Comparison of ENCODE assay signal across 8 mouse cellular contexts in the genomic region with DNA sequence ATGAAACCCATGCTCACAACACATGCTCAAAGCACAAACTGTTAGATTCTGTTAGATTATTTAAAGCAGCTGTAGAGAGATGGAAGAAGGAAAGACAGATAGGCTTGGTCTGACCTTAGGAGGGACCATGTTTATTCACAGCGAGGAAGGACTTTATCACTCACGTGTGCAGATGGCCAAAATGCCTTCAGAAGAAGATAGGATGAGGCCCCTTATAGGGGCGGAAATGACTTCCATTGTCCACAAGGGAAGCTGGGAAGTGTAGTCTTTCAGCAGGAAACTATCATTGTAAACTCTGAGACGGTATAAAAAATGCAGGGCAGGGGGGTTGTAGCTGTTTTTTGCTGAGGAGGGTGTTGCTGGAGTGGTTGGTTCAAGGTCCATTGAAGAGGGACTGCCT. TPM values are rescaled to one million over a fixed set of nuclear protein-coding genes. Genes with fewer than 3 reads are reported as not detected.
A peak's percentile ranks its signal among the peaks of the same experiment; 100 is the strongest.
DNase-seq lines count a peak whose midpoint lies in the region; ATAC-seq lines count a peak whose summit lies in the region.

Tfpi (minus strand) TSS at position 199 of the 400 bp plus-strand sequence.

- no peaks in the 10 kb centered on the region for H3K27me3 ChIP-seq in embryonic facial prominence, embryonic 14.5 days (replicated peaks; ENCODE audit: control insufficient read depth, insufficient read depth, low read length)
- H3K27me3 ChIP-seq in hindbrain, embryonic 15.5 days: no peaks in the 10 kb centered on the region
- no peaks in the 10 kb centered on the region for H3K27me3 ChIP-seq in lung, embryonic 15.5 days

- H3K9ac ChIP-seq in embryonic facial prominence, embryonic 14.5 days (ENCODE audit: low read depth, low read length): peak within 1 kb of the TSS; percentile 34; the same call in 1 of the 2 replicates
- H3K9ac ChIP-seq in hindbrain, embryonic 15.5 days: no peak within 1 kb of the TSS
- peak within 1 kb of the TSS; percentile 27 for H3K9ac ChIP-seq in lung, embryonic 15.5 days

- WGBS in embryonic facial prominence, embryonic 14.5 days: 42% methylated on average over 4 of the region's 4 CpGs
- WGBS in hindbrain, embryonic 15.5 days: 67% methylated on average over 4 of the region's 4 CpGs
- WGBS in lung, embryonic 15.5 days: 17% methylated on average over 4 of the region's 4 CpGs

- peaks cover 4% of the 10 kb centered on the region; the same call in 1 of the 2 replicates for H3K4me1 ChIP-seq in embryonic facial prominence, embryonic 14.5 days (ENCODE audit: control insufficient read depth, insufficient read depth, low read length)
- no peaks in the 10 kb centered on the region for H3K4me1 ChIP-seq in hindbrain, embryonic 15.5 days (replicated peaks)
- H3K4me1 ChIP-seq in lung, embryonic 15.5 days: peaks cover 9% of the 10 kb centered on the region

- peak; percentile 39 for DNase-seq in thymus, postnatal 0 days (ENCODE audit: low spot score)
- DNase-seq in thymus, postnatal 36 days: no peak
- DNase-seq in embryonic facial prominence, embryonic 14.5 days (ENCODE audit: low spot score): peak; percentile 67
- DNase-seq in layer of hippocampus, postnatal 36 days: no peak
- no peak for DNase-seq in ovary, postnatal 10 days (ENCODE audit: low spot score)

- H3K9me3 ChIP-seq in embryonic facial prominence, embryonic 14.5 days (ENCODE audit: control insufficient read depth, low read length): no peaks in the 10 kb centered on the region
- no peaks in the 10 kb centered on the region for H3K9me3 ChIP-seq in hindbrain, embryonic 15.5 days
- H3K9me3 ChIP-seq in lung, embryonic 15.5 days: no peaks in the 10 kb centered on the region

- peak within 1 kb of the TSS; percentile 61 for H3K27ac ChIP-seq in embryonic facial prominence, embryonic 14.5 days (replicated peaks; ENCODE audit: low read depth, low read length)
- H3K27ac ChIP-seq in hindbrain, embryonic 15.5 days (replicated peaks): no peak within 1 kb of the TSS
- peak within 1 kb of the TSS; percentile 71 for H3K27ac ChIP-seq in lung, embryonic 15.5 days

- no peaks in the 10 kb centered on the region for H3K36me3 ChIP-seq in embryonic facial prominence, embryonic 14.5 days (ENCODE audit: control insufficient read depth, insufficient read depth, low read length)
- H3K36me3 ChIP-seq in hindbrain, embryonic 15.5 days: no peaks in the 10 kb centered on the region
- 0 out of 2 replicates have a peak, but pooled peaks cover 5% of the 10 kb centered on the region for H3K36me3 ChIP-seq in lung, embryonic 15.5 days

- ATAC-seq in embryonic facial prominence, embryonic 14.5 days (ENCODE audit: low read depth): no peak
- no peak for ATAC-seq in hindbrain, embryonic 15.5 days (ENCODE audit: low FRiP score, low read depth)
- ATAC-seq in lung, embryonic 15.5 days (ENCODE audit: borderline replicate concordance, extremely low read depth, low FRiP score, low TSS enrichment): peak; percentile 81
- no peak for ATAC-seq in cerebellum, adult (ENCODE audit: insufficient number of reproducible peaks, low FRiP score, low TSS enrichment)

- peak within 1 kb of the TSS; percentile 46 for H3K4me2 ChIP-seq in embryonic facial prominence, embryonic 14.5 days (ENCODE audit: low read depth, low read length)
- H3K4me2 ChIP-seq in hindbrain, embryonic 15.5 days: peak within 1 kb of the TSS; percentile 24
- H3K4me2 ChIP-seq in lung, embryonic 15.5 days: peak within 1 kb of the TSS; percentile 61

- H3K4me3 ChIP-seq in embryonic facial prominence, embryonic 14.5 days (ENCODE audit: low read depth, low read length): peak within 1 kb of the TSS; percentile 33
- H3K4me3 ChIP-seq in hindbrain, embryonic 15.5 days: 0 out of 2 replicates have a peak within 1 kb of the TSS, but pooled peaks have one; percentile 3
- H3K4me3 ChIP-seq in lung, embryonic 15.5 days: peak within 1 kb of the TSS; percentile 46

RNA-seq across cellular contexts. Expression of gene Tfpi, which starts in this region (rescaled TPM):
- polyA plus RNA-seq in thymus, postnatal 0 days (2015; fragmentation: Nextera tagmentation; extraction: Ambion mirVana): 25.1 and 25.7 TPM in 2 replicates
- polyA plus RNA-seq in embryonic facial prominence, embryonic 14.5 days (2014; fragmentation: Nextera tagmentation; extraction: Ambion mirVana): 44.3 and 44.5 TPM in 2 replicates
- 17.2 and 19.6 TPM in 2 replicates for polyA plus RNA-seq in hindbrain, embryonic 15.5 days (2015; fragmentation: Nextera tagmentation; extraction: Ambion mirVana)
- 61.3 and 64.5 TPM in 2 replicates for polyA plus RNA-seq in lung, embryonic 15.5 days (2015; fragmentation: Nextera tagmentation; extraction: Ambion mirVana)
- total RNA-seq in layer of hippocampus, postnatal 36 days (2021): 1 to 10 TPM; 3.3 to 3.7 TPM

Comparison
In these comparisons a context has a peak if more than half of its experiments do, and no peak if none do; other contexts are left out.
1. DNase-seq: peak in thymus, postnatal 0 days (single experiment) and embryonic facial prominence, embryonic 14.5 days (single experiment); none in thymus, postnatal 36 days (0 of 2), layer of hippocampus, postnatal 36 days (0 of 2) and ovary, postnatal 10 days (single experiment).
2. Peak in every context shown above with its lines, with median percentiles within 50 percentile points of each other: H3K4me2 ChIP-seq and H3K4me3 ChIP-seq.